8 mouse cellular contexts compared by ENCODE assay signal in genomic region chr10:87552726-87553125, GRCm38 (mm10). TPM values are rescaled to one million over a fixed set of nuclear protein-coding genes. Genes with fewer than 3 reads are reported as not detected.
DNase-seq lines count a peak whose midpoint lies in the region; ATAC-seq and TF ChIP-seq lines count a peak whose summit lies in the region.

No protein-coding gene starts in this region.

- H3K4me2 ChIP-seq in forebrain, postnatal 0 days (ENCODE audit: low read depth), result peak overlapping the region; percentile 35
- peak overlapping the region; percentile 41; the same call in 1 of the 2 replicates for H3K4me2 ChIP-seq in intestine, embryonic 15.5 days (replicated peaks)
- peak overlapping the region; percentile 29; the same call in 1 of the 2 replicates for H3K4me2 ChIP-seq in midbrain, embryonic 12.5 days (replicated peaks)
- peak overlapping the region; percentile 32; the same call in 1 of the 2 replicates for H3K4me2 ChIP-seq in stomach, embryonic 15.5 days

- no peaks in the 10 kb centered on the region for H3K9me3 ChIP-seq in forebrain, postnatal 0 days (ENCODE audit: low read length)
- no peaks in the 10 kb centered on the region for H3K9me3 ChIP-seq in intestine, embryonic 15.5 days
- H3K9me3 ChIP-seq in midbrain, embryonic 12.5 days, result no peaks in the 10 kb centered on the region
- no peaks in the 10 kb centered on the region for H3K9me3 ChIP-seq in stomach, embryonic 15.5 days

- 0 out of 2 replicates have a peak overlapping the region, but pooled peaks have one; percentile 18 for H3K9ac ChIP-seq in forebrain, postnatal 0 days
- H3K9ac ChIP-seq in intestine, embryonic 15.5 days, result no peak overlapping the region
- no peak overlapping the region for H3K9ac ChIP-seq in midbrain, embryonic 12.5 days (replicated peaks)
- H3K9ac ChIP-seq in stomach, embryonic 15.5 days, result no peak overlapping the region

- H3K4me3 ChIP-seq in forebrain, postnatal 0 days (ENCODE audit: low read depth, low read length), result peak overlapping the region; percentile 14; the same call in 1 of the 2 replicates
- no peak overlapping the region for H3K4me3 ChIP-seq in intestine, embryonic 15.5 days (replicated peaks)
- no peak overlapping the region for H3K4me3 ChIP-seq in midbrain, embryonic 12.5 days
- H3K4me3 ChIP-seq in stomach, embryonic 15.5 days (replicated peaks), result no peak overlapping the region

- intact Hi-C loops in left cerebral cortex, postnatal 25 days (cut with DNase I), result loop anchor here (1.0 to 5.0 kb wide), 3 partner anchors 95 to 775 kb away; no protein-coding TSS in a partner anchor

- H3K27me3 ChIP-seq in forebrain, postnatal 0 days (ENCODE audit: insufficient read depth, low read length), result no peaks in the 10 kb centered on the region
- no peaks in the 10 kb centered on the region for H3K27me3 ChIP-seq in intestine, embryonic 15.5 days (replicated peaks)
- H3K27me3 ChIP-seq in midbrain, embryonic 12.5 days, result peaks cover 25% of the 10 kb centered on the region
- no peaks in the 10 kb centered on the region for H3K27me3 ChIP-seq in stomach, embryonic 15.5 days (replicated peaks)

- DNase-seq in urinary bladder, postnatal 14 days (ENCODE audit: low spot score), result peak; percentile 10
- no peak for DNase-seq in urinary bladder, adult 2 months (ENCODE audit: low spot score)
- peak; percentile 36 to 47 for DNase-seq in cerebellum, adult 18-20 months
- DNase-seq in forebrain, postnatal 0 days, result peak; percentile 87
- DNase-seq in left cerebral cortex, postnatal 25 days (ENCODE audit: low spot score in 2 of 2), result peak; percentile 55 to 67

- TF ChIP-seq CTCF in forebrain, postnatal 0 days (IDR thresholded peaks at IDR 0.05; ENCODE audit: low read depth), result peak; percentile 99

- H3K4me1 ChIP-seq in forebrain, postnatal 0 days (ENCODE audit: insufficient read depth), result no peaks in the 10 kb centered on the region
- no peaks in the 10 kb centered on the region for H3K4me1 ChIP-seq in intestine, embryonic 15.5 days (replicated peaks)
- no peaks in the 10 kb centered on the region for H3K4me1 ChIP-seq in midbrain, embryonic 12.5 days
- no peaks in the 10 kb centered on the region for H3K4me1 ChIP-seq in stomach, embryonic 15.5 days

- ATAC-seq in forebrain, postnatal 0 days, result peak; percentile 91
- peak; percentile 78 for ATAC-seq in intestine, embryonic 15.5 days
- ATAC-seq in midbrain, embryonic 12.5 days (ENCODE audit: low FRiP score, low read depth), result peak; percentile 48
- peak; percentile 31 for ATAC-seq in stomach, embryonic 15.5 days (ENCODE audit: insufficient read depth, low FRiP score, low read depth)

- H3K27ac ChIP-seq in forebrain, postnatal 0 days (ENCODE audit: low read depth, low read length), result no peak overlapping the region
- H3K27ac ChIP-seq in intestine, embryonic 15.5 days, result no peak overlapping the region
- no peak overlapping the region for H3K27ac ChIP-seq in midbrain, embryonic 12.5 days (replicated peaks)
- H3K27ac ChIP-seq in stomach, embryonic 15.5 days, result no peak overlapping the region

- H3K36me3 ChIP-seq in forebrain, postnatal 0 days (ENCODE audit: insufficient read depth), result no peaks in the 10 kb centered on the region
- no peaks in the 10 kb centered on the region for H3K36me3 ChIP-seq in intestine, embryonic 15.5 days
- H3K36me3 ChIP-seq in midbrain, embryonic 12.5 days, result no peaks in the 10 kb centered on the region
- no peaks in the 10 kb centered on the region for H3K36me3 ChIP-seq in stomach, embryonic 15.5 days

- 29% methylated on average over 8 of the region's 8 CpGs for WGBS in forebrain, postnatal 0 days
- 31% methylated on average over 8 of the region's 8 CpGs for WGBS in intestine, embryonic 15.5 days
- WGBS in midbrain, embryonic 12.5 days, result 32% methylated on average over 8 of the region's 8 CpGs
- 37% methylated on average over 8 of the region's 8 CpGs for WGBS in stomach, embryonic 15.5 days

RNA-seq across cellular contexts. Expression of gene Pah, which starts 31.1 kb away (rescaled TPM):
- polyA plus RNA-seq in urinary bladder, adult 2 months (2012; rRNA removed), result not detected in 2 replicates
- not detected in 2 replicates for total RNA-seq in forebrain, postnatal 0 days (2014; rRNA removed)
- polyA plus RNA-seq in forebrain, postnatal 0 days (2015; fragmentation: Nextera tagmentation; extraction: Ambion mirVana), result 0.14 and 0.22 TPM in 2 replicates
- 2.3 and 2.8 TPM in 2 replicates for polyA plus RNA-seq in intestine, embryonic 15.5 days (2015; fragmentation: Nextera tagmentation; extraction: Ambion mirVana)
- total RNA-seq in left cerebral cortex, postnatal 25 days (2021), result under 1 TPM in 1 of 2 experiments, not detected in 1; 0.46 TPM
- polyA plus RNA-seq in midbrain, embryonic 12.5 days (2016; fragmentation: Nextera tagmentation; extraction: Ambion mirVana), result 0.27 TPM in 1 of 2 replicates, not detected in the other
- polyA plus RNA-seq in stomach, embryonic 15.5 days (2015; fragmentation: Nextera tagmentation; extraction: Ambion mirVana), result 4.3 and 6.8 TPM in 2 replicates

RNA-seq across cellular contexts. Expression of gene Ascl1, which starts 59.3 kb away (rescaled TPM):
- polyA plus RNA-seq in urinary bladder, adult 2 months (2012; rRNA removed), result 0.11 and 0.22 TPM in 2 replicates
- 19.5 and 25.1 TPM in 2 replicates for total RNA-seq in forebrain, postnatal 0 days (2014; rRNA removed)
- 4.7 and 5.6 TPM in 2 replicates for polyA plus RNA-seq in forebrain, postnatal 0 days (2015; fragmentation: Nextera tagmentation; extraction: Ambion mirVana)
- polyA plus RNA-seq in intestine, embryonic 15.5 days (2015; fragmentation: Nextera tagmentation; extraction: Ambion mirVana), result 7.4 and 10.3 TPM in 2 replicates
- 1 to 10 TPM; 6.1 to 7.6 TPM for total RNA-seq in left cerebral cortex, postnatal 25 days (2021)
- 113 and 124 TPM in 2 replicates for polyA plus RNA-seq in midbrain, embryonic 12.5 days (2016; fragmentation: Nextera tagmentation; extraction: Ambion mirVana)
- 7.6 and 9.0 TPM in 2 replicates for polyA plus RNA-seq in stomach, embryonic 15.5 days (2015; fragmentation: Nextera tagmentation; extraction: Ambion mirVana)

Comparison
In these comparisons a context has a peak if more than half of its experiments do, and no peak if none do; other contexts are left out.
1. ATAC-seq: peak in every context shown above with its lines; median percentile 91 in forebrain, postnatal 0 days; 78 in intestine, embryonic 15.5 days; 48 in midbrain, embryonic 12.5 days; 31 in stomach, embryonic 15.5 days.
2. RNA of gene Ascl1, which starts 59.3 kb away (polyA plus RNA-seq): 113 to 124 TPM in midbrain, embryonic 12.5 days; 7.4 to 10.3 TPM in intestine, embryonic 15.5 days, 7.6 to 9.0 TPM in stomach, embryonic 15.5 days, 4.7 to 5.6 TPM in forebrain, postnatal 0 days and 0.11 to 0.22 TPM in urinary bladder, adult 2 months; every median in the first group is over 10 times any median in the second.
3. Peak in every context shown above with its lines, with median percentiles within 50 percentile points of each other: H3K4me2 ChIP-seq.